Mouse (Mus musculus) megakaryocyte, embryonic 14.5 days (primary cell): ENCODE data around the gene Timp4.

Experiments used
- FLI1 ChIP-seq: IDR thresholded peaks from 2 replicates; pipeline ENCODE4 v1.6.1; 2012; ENCODE audit warnings: low read length, inconsistent platforms, mixed read lengths
- GATA1 ChIP-seq: IDR thresholded peaks from 3 replicates; pipeline ENCODE4 v1.6.1; 2012; ENCODE audit warnings: mixed read lengths, low read length, inconsistent platforms, borderline replicate concordance

GRCm38 (mm10) chr6:115245500-115246058 lies 6.4 kb downstream of the Timp4 start:
- no peak for TF ChIP-seq GATA1
- TF ChIP-seq FLI1: no peak
